Mouse (Mus musculus) liver, embryonic 13.5 days (tissue): ENCODE data around the gene Acer2. TPM values are rescaled to one million over a fixed set of nuclear protein-coding genes. Genes with fewer than 3 reads are reported as not detected.

Experiments used
- ATAC-seq: fragments of 200-750 bp; cut with Nextera tagmentation; 2 replicates; pipeline ENCODE4 v1.8.0; 2017; ENCODE audit warnings: low read depth, mild to moderate bottlenecking, moderate number of reproducible peaks, moderate library complexity
- DNase-seq: peaks from one replicate; pipeline ENCODE4 v3.0.0; 2022
- H3K27ac ChIP-seq: fragments of 300-500 bp; sonication (generic); 2 replicates; pipeline ENCODE4 v1.5.1; 2015; ENCODE audit warnings: moderate library complexity, mild to moderate bottlenecking, inconsistent platforms
- H3K27me3 ChIP-seq: fragments of 300-500 bp; sonication (generic); 2 replicates; pipeline ENCODE4 v1.6.1; 2015; ENCODE audit warnings: mild to moderate bottlenecking, inconsistent platforms
- H3K36me3 ChIP-seq: fragments of 300-500 bp; sonication (generic); 2 replicates; pipeline ENCODE4 v1.6.1; 2015; ENCODE audit warnings: mild to moderate bottlenecking, inconsistent platforms
- H3K4me1 ChIP-seq: fragments of 300-500 bp; sonication (generic); replicated peaks from 2 replicates; pipeline ENCODE4 v1.6.1; 2015; ENCODE audit warnings: inconsistent platforms
- H3K4me2 ChIP-seq: fragments of 300-500 bp; sonication (generic); 2 replicates; pipeline ENCODE4 v1.6.1; 2015; ENCODE audit warnings: inconsistent platforms, mild to moderate bottlenecking, moderate library complexity
- H3K4me3 ChIP-seq: fragments of 300-500 bp; sonication (generic); replicated peaks from 2 replicates; pipeline ENCODE4 v1.5.1; 2015; ENCODE audit warnings: mild to moderate bottlenecking, inconsistent platforms
- H3K9ac ChIP-seq: fragments of 300-500 bp; sonication (generic); 2 replicates; pipeline ENCODE4 v1.6.1; 2015; ENCODE audit warnings: mild to moderate bottlenecking, inconsistent platforms
- H3K9me3 ChIP-seq: fragments of 300-500 bp; sonication (generic); replicated peaks from 2 replicates; pipeline ENCODE4 v1.6.1; 2016; ENCODE audit warnings: inconsistent platforms
- WGBS: fragments of 180-500 bp; shearing (Covaris S2); methylation state at CpG from one replicate; pipeline ENCODE4 v1.1.7; 2015; ENCODE audit not compliant: insufficient replicate concordance; 5-methylcytosine and 5-hydroxymethylcytosine counted together
- polyA plus RNA-seq: library from polyadenylated mRNA; unstranded; fragments of >200 nt; fragmentation: Nextera tagmentation; extraction: Ambion mirVana; gene quantifications from 2 replicates; pipeline ENCODE4 v1.2.1, GENCODE M21; 2015

The Acer2 gene
- polyA plus RNA-seq, 1 experiment from 2014 or later: 5.3 TPM

- no peak overlapping the region for H3K4me3 ChIP-seq
- DNase-seq (no peak), ATAC-seq (no peak)
- no peaks in the 10 kb centered on the region for H3K9me3 ChIP-seq
- H3K27me3 ChIP-seq: no peaks in the 10 kb centered on the region
- 40% methylated on average over 14 of the region's 14 CpGs for WGBS
- H3K36me3 ChIP-seq: no peaks in the 10 kb centered on the region
- no peak overlapping the region for H3K4me2 ChIP-seq
- no peak overlapping the region for H3K9ac ChIP-seq
- no peak overlapping the region for H3K27ac ChIP-seq
- H3K4me1 ChIP-seq: no peaks in the 10 kb centered on the region
Measured at GRCm38 (mm10) chr4:86957576-86958411, 83.6 kb downstream of the Acer2 start.

GRCm38 (mm10) chr4:86977272-86977671 lies 103.1 kb downstream of the Acer2 start:
- 66% methylated on average over 5 of the region's 5 CpGs for WGBS
- Histone ChIP-seq H3K9me3 (no peaks in the 10 kb centered on the region), H3K4me1 (no peaks in the 10 kb centered on the region), H3K36me3 (no peaks in the 10 kb centered on the region), H3K27ac (no peak overlapping the region), H3K4me3 (no peak overlapping the region), H3K27me3 (no peaks in the 10 kb centered on the region), H3K4me2 (no peak overlapping the region), H3K9ac (no peak overlapping the region)
- DNase-seq (no peak), ATAC-seq (no peak)

Other genes with a start within 250 kb of the Acer2 start
- gene Plin2, start 204.3 kb upstream of the Acer2 start, polyA plus RNA-seq: 144 and 148 TPM in 2 replicates
- 1.5 and 2.6 TPM in 2 replicates for gene Dennd4c, start 125.8 kb upstream of the Acer2 start, polyA plus RNA-seq
- gene Rps6, start 17.0 kb upstream of the Acer2 start, polyA plus RNA-seq: 624 and 653 TPM in 2 replicates